Mouse (Mus musculus): ENCODE data around the gene Tsga10ip. TPM values are rescaled to one million over a fixed set of nuclear protein-coding genes. Genes with fewer than 3 reads are reported as not detected.
A peak's percentile ranks its signal among the peaks of the same experiment; 100 is the strongest.

Gene Tsga10ip
- total RNA-seq, 2 experiments from 2014 or later, result not detected

- peak; percentile 10 to 34 for DNase-seq (ENCODE audit: extremely low spot score in 1 of 2, low spot score in 1 of 2)
Measured at GRCm38 (mm10) chr19:5348526-5349501, 53.5 kb downstream of the Tsga10ip start.

- no peak for DNase-seq (ENCODE audit: extremely low spot score in 1 of 2, low spot score in 1 of 2)
Measured at GRCm38 (mm10) chr19:5348064-5348463, 54.3 kb downstream of the Tsga10ip start.

- DNase-seq (ENCODE audit: extremely low spot score in 1 of 2, low spot score in 1 of 2), result no peak
Measured at GRCm38 (mm10) chr19:5345297-5346131, 56.8 kb downstream of the Tsga10ip start.

- no peak for DNase-seq (ENCODE audit: extremely low spot score in 1 of 2, low spot score in 1 of 2)
Measured at GRCm38 (mm10) chr19:5341360-5341759, 61.0 kb downstream of the Tsga10ip start.

Other genes with a start within 250 kb of the Tsga10ip start
- 10 to 100 TPM; 54.2 to 57.6 TPM for gene Pacs1, start 129.4 kb downstream of the Tsga10ip start, total RNA-seq (2021)
- 100 to 1,000 TPM; 201 to 202 TPM for gene Sf3b2, start 107.1 kb downstream of the Tsga10ip start, total RNA-seq (2021)
- 100 to 1,000 TPM; 114 to 129 TPM for gene Gal3st3, start 104.2 kb downstream of the Tsga10ip start, total RNA-seq (2021)
- gene Catsper1, start 66.8 kb downstream of the Tsga10ip start, total RNA-seq (2021), result not detected
- gene Cst6, start 53.0 kb downstream of the Tsga10ip start, total RNA-seq (2021), result 1 to 10 TPM; 6.1 to 6.7 TPM
- 10 to 100 TPM; 19.5 to 23.7 TPM for gene Eif1ad, start 35.8 kb downstream of the Tsga10ip start, total RNA-seq (2021)
- 10 to 100 TPM; 85.3 to 93.2 TPM for gene Banf1, start 35.4 kb downstream of the Tsga10ip start, total RNA-seq (2021)
- gene Sart1, start 13.8 kb downstream of the Tsga10ip start, total RNA-seq (2021), result 10 to 100 TPM; 83.7 to 99.3 TPM
- 100 to 1,000 TPM; 278 to 311 TPM for gene Drap1, start 22.5 kb upstream of the Tsga10ip start, total RNA-seq (2021)
- gene AI837181, start 22.6 kb upstream of the Tsga10ip start, total RNA-seq (2021), result 10 to 100 TPM; 68.2 to 71.1 TPM
- gene Fosl1, start 45.0 kb upstream of the Tsga10ip start, total RNA-seq (2021), result not detected
- gene Ccdc85b, start 55.4 kb upstream of the Tsga10ip start, total RNA-seq (2021), result 10 to 100 TPM; 32.9 to 35.9 TPM
- gene Fibp, start 58.1 kb upstream of the Tsga10ip start, total RNA-seq (2021), result 100 to 1,000 TPM in 1 of 2 experiments, 10 to 100 TPM in 1; 99.4 to 110 TPM
- gene Ctsw, start 66.0 kb upstream of the Tsga10ip start, total RNA-seq (2021), result not detected
- 10 to 100 TPM; 11.0 to 11.6 TPM for gene Efemp2, start 71.4 kb upstream of the Tsga10ip start, total RNA-seq (2021)
- 10 to 100 TPM; 33.2 to 38.2 TPM for gene Mus81, start 85.9 kb upstream of the Tsga10ip start, total RNA-seq (2021)
- gene Cfl1, start 87.9 kb upstream of the Tsga10ip start, total RNA-seq (2021), result 1,000 to 10,000 TPM; 1,427 to 1,527 TPM
- gene 1700020D05Rik, start 101.3 kb upstream of the Tsga10ip start, total RNA-seq (2021), result 1 to 10 TPM; 4.5 to 9.2 TPM
- gene Snx32, start 108.0 kb upstream of the Tsga10ip start, total RNA-seq (2021), result 10 to 100 TPM; 78.0 to 86.5 TPM
- gene Ovol1, start 158.1 kb upstream of the Tsga10ip start, total RNA-seq (2021), result not detected
- 1 to 10 TPM; 7.7 to 8.2 TPM for gene Ap5b1, start 165.5 kb upstream of the Tsga10ip start, total RNA-seq (2021)
- 10 to 100 TPM; 67.6 to 85.2 TPM for gene Rnaseh2c, start 199.3 kb upstream of the Tsga10ip start, total RNA-seq (2021)
- gene Kat5, start 207.7 kb upstream of the Tsga10ip start, total RNA-seq (2021), result 10 to 100 TPM; 83.1 to 87.8 TPM
- gene Rela, start 235.0 kb upstream of the Tsga10ip start, total RNA-seq (2021), result 10 to 100 TPM; 20.6 to 22.0 TPM

All from layer of hippocampus, postnatal 25 days (tissue).